Mouse (Mus musculus): Measurements from ENCODE around the gene Eml1.
A peak's percentile ranks its signal among the peaks of the same experiment; 100 is the strongest.

The Eml1 gene

GRCm38 (mm10) chr12:108370596-108371428, at the start of gene Eml1:
Eml1 (plus strand) TSS chr12:108370957.
- DNase-seq (ENCODE audit: extremely low read depth, insufficient read length, low spot score) = peak; percentile 39

DNA sequence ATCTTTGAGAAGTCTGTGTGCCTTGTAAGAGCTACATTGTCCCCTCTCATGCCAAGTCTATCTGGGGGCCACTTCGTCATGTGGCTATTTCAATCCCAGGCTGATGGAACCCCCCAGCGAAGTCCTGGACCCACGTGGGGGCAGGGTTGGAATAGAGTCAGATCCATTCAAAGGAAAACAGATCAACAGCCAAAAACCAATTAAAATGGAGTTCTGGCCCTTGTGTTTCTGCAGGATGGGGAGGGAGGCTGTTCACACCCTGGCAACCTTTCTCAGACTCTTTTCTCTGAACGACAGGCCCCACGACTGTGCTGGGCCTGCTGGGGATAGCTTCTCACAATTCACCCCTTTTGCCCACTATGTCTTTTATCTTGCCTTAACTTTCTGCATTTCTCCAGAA, 44.4 kb upstream of the Eml1 start:
- DNase-seq (ENCODE audit: extremely low read depth, insufficient read length, low spot score) = no peak

DNA sequence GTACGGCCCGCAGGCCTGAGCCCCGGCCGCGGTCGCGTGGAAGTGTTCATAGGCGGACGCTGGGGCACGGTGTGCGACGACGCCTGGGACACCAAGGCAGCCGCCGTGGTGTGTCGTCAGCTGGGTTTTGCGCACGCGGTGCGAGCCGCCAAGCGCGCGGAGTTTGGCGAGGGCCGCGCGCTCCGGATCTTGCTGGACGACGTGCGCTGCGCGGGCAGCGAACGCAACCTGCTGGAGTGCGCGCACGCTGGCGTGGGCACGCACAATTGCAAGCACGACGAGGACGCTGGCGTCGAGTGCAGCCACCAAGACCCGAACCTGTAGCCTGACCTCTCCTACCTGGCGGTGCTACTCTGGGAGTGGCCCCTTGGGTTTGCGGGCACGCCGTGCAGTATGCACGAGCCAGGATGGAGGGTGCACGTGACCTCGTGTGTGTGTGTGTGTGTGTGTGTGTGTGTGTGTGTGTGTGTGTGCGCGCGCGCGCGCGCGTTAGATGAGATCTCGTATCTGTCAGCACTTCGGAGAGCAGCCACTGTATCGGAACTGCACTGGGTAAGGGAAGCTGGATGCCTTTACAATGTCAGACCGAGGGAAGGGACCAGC, 42.8 kb upstream of the Eml1 start:
- no peak for DNase-seq (ENCODE audit: extremely low read depth, insufficient read length, low spot score)

DNA sequence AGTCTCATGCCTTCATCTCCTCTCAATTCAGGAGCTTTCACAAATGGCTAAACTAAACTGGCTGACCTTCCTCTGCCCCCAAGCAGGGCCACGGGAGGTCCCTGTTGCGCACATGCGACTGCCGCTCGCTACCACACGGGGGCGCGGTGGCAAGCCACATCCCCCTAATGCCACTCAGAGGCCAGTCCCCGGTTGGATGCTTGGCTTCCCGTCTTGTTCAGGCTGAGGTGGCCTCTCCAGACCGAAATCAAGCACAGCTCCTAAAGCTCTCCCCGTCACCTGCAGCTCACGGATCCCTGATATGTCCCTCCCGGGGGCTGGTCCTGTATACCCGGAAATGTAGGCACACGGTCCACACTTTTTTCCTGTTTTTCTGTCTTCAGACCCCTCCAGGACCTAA, 37.7 kb upstream of the Eml1 start:
- peak; percentile 85 for DNase-seq (ENCODE audit: extremely low read depth, insufficient read length, low spot score)

- DNase-seq (ENCODE audit: extremely low read depth, insufficient read length, low spot score) = no peak
Measured at GRCm38 (mm10) chr12:108333481-108333882, 37.3 kb upstream of the Eml1 start.

- peak; percentile 98 for DNase-seq (ENCODE audit: extremely low read depth, insufficient read length, low spot score)
Measured at GRCm38 (mm10) chr12:108333895-108334445, 36.8 kb upstream of the Eml1 start, which contains the start of gene Cyp46a1. Cyp46a1 (plus strand) TSS chr12:108334381.

GRCm38 (mm10) chr12:108334529-108334928, 36.2 kb upstream of the Eml1 start:
- no peak for DNase-seq (ENCODE audit: extremely low read depth, insufficient read length, low spot score)

- peak; percentile 29 for DNase-seq (ENCODE audit: extremely low read depth, insufficient read length, low spot score)
Measured at GRCm38 (mm10) chr12:108338572-108339190, 32.1 kb upstream of the Eml1 start.

GRCm38 (mm10) chr12:108348151-108348550, 22.6 kb upstream of the Eml1 start:
- DNase-seq (ENCODE audit: extremely low read depth, insufficient read length, low spot score) = no peak

- no peak for DNase-seq (ENCODE audit: extremely low read depth, insufficient read length, low spot score)
Measured at GRCm38 (mm10) chr12:108349026-108349425, 21.7 kb upstream of the Eml1 start.

GRCm38 (mm10) chr12:108350931-108351330, 19.8 kb upstream of the Eml1 start:
- DNase-seq (ENCODE audit: extremely low read depth, insufficient read length, low spot score) = no peak

- no peak for DNase-seq (ENCODE audit: extremely low read depth, insufficient read length, low spot score)
Measured at GRCm38 (mm10) chr12:108352371-108353136, 18.2 kb upstream of the Eml1 start.

DNA sequence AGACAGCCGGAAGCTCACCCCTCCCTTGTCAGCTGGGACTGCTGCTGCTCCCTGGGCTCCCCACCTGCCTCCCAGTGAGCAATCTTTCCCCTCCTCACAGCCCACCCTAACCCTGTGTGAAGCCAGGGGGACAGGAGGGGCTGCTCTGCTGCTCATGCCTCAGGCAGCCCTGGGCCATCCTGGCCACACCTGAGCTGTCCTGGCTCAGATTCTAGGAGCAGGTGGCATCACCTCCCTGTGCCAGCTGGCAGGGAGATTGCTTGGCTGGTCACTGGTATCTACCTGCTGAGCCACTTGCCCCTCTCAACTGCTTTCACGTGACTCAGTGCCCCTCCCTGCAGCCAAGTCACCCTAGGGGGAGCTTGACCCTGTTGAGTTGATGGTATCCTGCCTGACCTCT, 16.5 kb upstream of the Eml1 start:
- no peak for DNase-seq (ENCODE audit: extremely low read depth, insufficient read length, low spot score)

GRCm38 (mm10) chr12:108355271-108355670, 15.5 kb upstream of the Eml1 start:
- no peak for DNase-seq (ENCODE audit: extremely low read depth, insufficient read length, low spot score)

DNA sequence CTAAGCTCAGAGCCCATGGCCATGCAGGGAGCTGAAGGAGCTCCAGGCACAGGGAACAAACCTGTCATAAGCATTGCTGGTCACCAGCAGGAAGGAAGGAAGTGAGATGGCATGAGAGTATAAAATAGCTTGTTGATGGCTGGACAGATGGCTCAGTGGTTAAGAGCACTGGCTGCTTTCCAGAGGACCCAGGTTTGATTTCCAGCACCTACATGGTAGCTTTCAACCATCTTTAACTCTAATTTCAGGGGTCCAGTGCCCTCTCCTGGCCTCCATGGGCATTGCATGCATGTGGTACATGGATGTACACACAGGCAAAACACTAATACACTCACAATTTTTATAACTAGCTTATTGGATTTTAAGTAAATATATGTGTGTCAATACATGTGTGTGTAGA, 14.8 kb upstream of the Eml1 start:
- no peak for DNase-seq (ENCODE audit: extremely low read depth, insufficient read length, low spot score)

DNA sequence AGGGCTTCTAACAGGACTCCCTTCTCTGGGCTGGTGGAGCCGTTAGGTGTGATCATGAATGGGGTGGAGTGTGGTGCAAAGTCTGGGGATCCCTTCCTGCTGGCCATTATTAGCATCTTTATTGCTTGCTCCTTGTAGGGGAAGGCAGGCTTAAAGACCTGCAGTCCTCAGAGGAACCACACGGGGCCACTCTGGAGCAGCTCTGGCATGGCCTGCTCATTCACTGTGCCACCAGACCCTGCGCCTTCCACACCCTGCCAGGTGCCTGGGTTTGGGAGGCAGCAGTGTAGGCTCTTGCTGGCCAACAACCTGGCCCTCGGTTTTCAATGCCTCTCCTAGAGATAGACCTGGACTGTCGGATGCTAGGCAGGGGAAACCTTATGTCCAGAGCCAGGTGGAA, 7.0 kb upstream of the Eml1 start:
- DNase-seq (ENCODE audit: extremely low read depth, insufficient read length, low spot score) = peak; percentile 65

GRCm38 (mm10) chr12:108365340-108365739, 5.4 kb upstream of the Eml1 start:
- DNase-seq (ENCODE audit: extremely low read depth, insufficient read length, low spot score) = peak; percentile 53

GRCm38 (mm10) chr12:108365868-108366267, 4.9 kb upstream of the Eml1 start:
- DNase-seq (ENCODE audit: extremely low read depth, insufficient read length, low spot score) = no peak

DNA sequence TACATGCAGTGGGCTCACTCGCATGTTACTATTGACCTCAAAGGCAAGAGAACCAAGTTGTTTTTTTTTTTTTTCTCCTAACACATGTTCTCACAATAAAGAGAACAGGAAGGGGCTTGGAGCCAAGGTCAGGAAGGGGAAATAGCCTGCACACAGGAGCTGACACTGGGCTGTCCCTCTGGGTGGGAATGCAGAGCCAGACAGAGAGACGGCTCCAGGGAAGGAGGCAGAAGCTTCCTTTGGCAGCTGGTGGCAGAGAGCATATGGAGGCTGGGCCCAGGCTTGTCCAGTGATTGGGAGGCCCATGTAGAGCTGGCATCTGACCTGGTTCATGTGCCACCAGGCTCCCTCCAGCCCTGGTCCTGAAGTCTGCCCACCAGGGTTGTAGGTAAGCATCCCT, 2.8 kb upstream of the Eml1 start:
- DNase-seq (ENCODE audit: extremely low read depth, insufficient read length, low spot score) = no peak

- DNase-seq (ENCODE audit: extremely low read depth, insufficient read length, low spot score) = no peak
Measured at GRCm38 (mm10) chr12:108368921-108369320, 1.8 kb upstream of the Eml1 start.

DNA sequence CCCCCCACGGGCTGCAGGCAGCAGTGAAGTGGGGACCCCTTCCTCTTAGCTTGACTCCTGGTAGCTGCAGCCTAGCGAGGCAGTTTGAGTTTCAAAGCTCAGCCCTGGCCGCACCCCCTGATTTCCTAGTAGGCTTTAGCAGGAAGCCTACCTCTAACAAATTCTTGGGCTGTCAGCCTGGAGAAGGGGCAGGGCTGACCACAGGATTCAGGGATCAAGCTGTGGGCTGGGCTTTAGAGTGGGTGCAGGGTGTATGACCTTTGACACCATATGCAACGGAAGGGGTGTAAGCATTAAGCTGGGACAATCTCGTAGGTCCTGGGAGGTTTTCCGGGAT, 640 bp downstream of the Eml1 start:
- DNase-seq (ENCODE audit: extremely low read depth, insufficient read length, low spot score) = no peak

All from 3134 (cell line).